Mouse (Mus musculus) lung, postnatal 0 days (tissue): ENCODE measurements at regions not wholly inside any gene's neighbourhood (a gene's known extent, or its start where the extent isn't known, plus 50 kb on each side); places are given as distances from the start of the nearest gene placed in this dataset.

ENCODE experiments used
- CTCF ChIP-seq: IDR thresholded peaks from 2 replicates; pipeline ENCODE4 v1.5.1; 2016; ENCODE audit warnings: antibody characterized with exemption, mild to moderate bottlenecking
- EP300 ChIP-seq: IDR thresholded peaks from 2 replicates; pipeline ENCODE4 v1.6.1; 2016; ENCODE audit warnings: antibody characterized with exemption, mild to moderate bottlenecking, control low read depth

DNA sequence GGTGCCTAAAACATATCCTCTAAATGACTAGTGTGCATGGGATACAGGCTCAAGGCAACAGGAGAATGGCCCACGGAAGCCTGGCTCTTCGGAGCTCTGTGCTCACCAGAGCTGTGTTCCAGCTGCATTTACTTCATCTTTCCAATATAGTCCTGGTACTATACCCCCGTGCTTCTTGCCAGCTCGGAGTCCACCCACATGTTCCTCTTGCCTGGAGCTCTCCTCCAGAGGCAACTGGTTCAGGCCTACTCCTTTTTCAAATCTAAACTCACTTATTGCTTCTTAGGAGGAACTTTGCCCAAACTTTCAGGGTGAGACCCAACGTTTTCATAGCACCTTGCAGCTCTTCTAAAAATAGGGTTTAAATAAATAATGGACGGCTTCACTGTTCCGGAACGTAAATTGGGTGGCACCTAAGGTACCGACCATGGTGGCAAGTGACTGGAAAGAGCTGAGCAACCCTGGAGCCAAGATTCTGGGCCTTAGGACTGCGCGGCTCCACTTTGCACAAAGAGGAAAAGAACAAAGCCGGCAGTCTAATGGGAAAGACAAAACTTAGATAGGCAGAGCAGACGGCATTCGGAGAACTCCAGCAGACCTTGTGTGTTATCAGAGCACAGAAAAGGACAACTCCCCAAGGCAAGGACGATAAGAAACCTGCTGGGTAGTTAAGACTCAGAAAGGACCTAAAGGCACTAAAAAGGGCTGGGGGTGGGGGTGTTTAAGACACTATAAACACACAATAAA, 86.6 kb upstream of the Hmcn1 start:
- TF ChIP-seq CTCF (no peak), EP300 (no peak)
